Mouse (Mus musculus) kidney, embryonic 15.5 days (tissue): ENCODE data around the gene Ddx10. TPM values are rescaled to one million over a fixed set of nuclear protein-coding genes. Genes with fewer than 3 reads are reported as not detected.

Experiments
- ATAC-seq: fragments of 200-750 bp; cut with Nextera tagmentation; replicated peaks from 2 replicates; pipeline ENCODE4 v1.8.0; 2017; ENCODE audit warnings: moderate TSS enrichment; ENCODE audit not compliant: low FRiP score
- H3K27ac ChIP-seq: fragments of 300-500 bp; sonication (generic); 2 replicates; pipeline ENCODE4 v1.5.1; 2015; ENCODE audit warnings: mild to moderate bottlenecking, inconsistent platforms
- H3K27me3 ChIP-seq: fragments of 300-500 bp; sonication (generic); 2 replicates; pipeline ENCODE4 v1.6.1; 2015; ENCODE audit warnings: inconsistent platforms
- H3K36me3 ChIP-seq: fragments of 300-500 bp; sonication (generic); 2 replicates; pipeline ENCODE4 v1.6.1; 2015; ENCODE audit warnings: inconsistent platforms
- H3K4me1 ChIP-seq: fragments of 300-500 bp; sonication (generic); 2 replicates; pipeline ENCODE4 v1.6.1; 2015; ENCODE audit warnings: inconsistent platforms
- H3K4me2 ChIP-seq: fragments of 300-500 bp; sonication (generic); 2 replicates; pipeline ENCODE4 v1.6.1; 2015; ENCODE audit warnings: moderate library complexity, mild to moderate bottlenecking, inconsistent platforms
- H3K4me3 ChIP-seq: fragments of 300-500 bp; sonication (generic); replicated peaks from 2 replicates; pipeline ENCODE4 v1.5.1; 2015; ENCODE audit warnings: mild to moderate bottlenecking, inconsistent platforms
- H3K9ac ChIP-seq: fragments of 300-500 bp; sonication (generic); 2 replicates; pipeline ENCODE4 v1.6.1; 2015; ENCODE audit warnings: mild to moderate bottlenecking, inconsistent platforms
- H3K9me3 ChIP-seq: fragments of 300-500 bp; sonication (generic); replicated peaks from 2 replicates; pipeline ENCODE4 v1.6.1; 2016; ENCODE audit warnings: inconsistent platforms
- WGBS: fragments of 180-500 bp; shearing (Covaris S2); methylation state at CpG from one replicate; pipeline ENCODE4 v1.1.7; 2015; ENCODE audit warnings: mixed read lengths; 5-methylcytosine and 5-hydroxymethylcytosine counted together
- polyA plus RNA-seq: library from polyadenylated mRNA; unstranded; fragments of >200 nt; fragmentation: Nextera tagmentation; extraction: Ambion mirVana; gene quantifications from 2 replicates; pipeline ENCODE4 v1.2.1, GENCODE M21; 2015

The Ddx10 gene
- polyA plus RNA-seq, 1 experiment from 2014 or later, result 31.4 TPM

GRCm38 (mm10) chr9:53070875-53071524, 176.9 kb downstream of the Ddx10 start:
- WGBS, result 32% methylated on average over 12 of the region's 12 CpGs

DNA sequence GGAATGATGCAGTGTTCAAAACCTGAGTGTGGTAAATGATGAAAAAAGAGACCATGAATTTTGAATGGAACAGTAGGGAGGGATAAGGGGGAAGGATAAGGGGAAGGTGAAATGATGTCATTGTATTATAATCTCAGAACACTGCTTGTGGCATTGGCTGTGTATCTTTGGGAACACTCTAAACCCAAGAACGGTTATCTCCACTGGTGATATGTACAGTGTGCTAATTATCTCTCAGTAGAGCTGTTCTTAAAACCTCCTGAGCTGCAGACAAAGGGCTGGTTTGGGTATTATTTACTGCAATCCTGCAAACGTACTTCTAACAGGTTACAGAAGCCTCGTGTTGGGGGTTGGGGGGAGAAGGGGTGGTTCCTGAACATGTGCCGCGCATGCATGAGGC, 179.7 kb downstream of the Ddx10 start:
- no peak overlapping the region for H3K9ac ChIP-seq
- no peaks in the 10 kb centered on the region for H3K27me3 ChIP-seq
- H3K4me1 ChIP-seq, result peaks cover 20% of the 10 kb centered on the region
- ATAC-seq, result no peak
- no peaks in the 10 kb centered on the region for H3K36me3 ChIP-seq
- H3K9me3 ChIP-seq, result no peaks in the 10 kb centered on the region
- H3K27ac ChIP-seq, result no peak overlapping the region
- WGBS, result 85% methylated on average over 5 of the region's 5 CpGs
- no peak overlapping the region for H3K4me2 ChIP-seq
- H3K4me3 ChIP-seq, result no peak overlapping the region

More at GRCm38 (mm10) chr9:53070875-53071524, 176.9 kb downstream of the Ddx10 start:
- ATAC-seq, result peak; percentile 79
- Histone ChIP-seq H3K4me2 (peak overlapping the region; percentile 45), H3K9me3 (no peaks in the 10 kb centered on the region), H3K36me3 (no peaks in the 10 kb centered on the region), H3K9ac (no peak overlapping the region), H3K27ac (no peak overlapping the region), H3K4me3 (no peak overlapping the region), H3K4me1 (peaks cover 19% of the 10 kb centered on the region), H3K27me3 (no peaks in the 10 kb centered on the region)

DNA sequence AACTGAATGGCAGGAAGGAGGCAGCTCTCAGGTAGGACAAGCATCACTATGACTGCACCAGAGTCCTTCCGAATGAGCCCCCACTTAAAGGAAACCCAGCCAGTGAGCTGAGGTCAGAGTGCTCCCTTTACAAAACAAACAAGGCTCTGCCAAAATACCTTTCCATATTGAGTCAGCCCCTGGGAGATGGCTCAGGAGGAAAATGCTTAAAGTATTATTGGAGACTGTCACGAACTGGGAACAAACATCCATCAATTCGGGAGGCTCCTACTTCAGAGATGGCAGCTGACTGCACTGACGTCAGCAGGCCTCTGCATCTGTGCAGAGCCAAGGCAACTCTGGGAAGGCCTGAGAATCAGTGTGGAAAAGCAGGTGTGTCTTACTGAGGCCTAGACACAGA, 181.4 kb downstream of the Ddx10 start:
- Histone ChIP-seq H3K4me1 (peaks cover 19% of the 10 kb centered on the region), H3K27me3 (no peaks in the 10 kb centered on the region), H3K9ac (no peak overlapping the region), H3K9me3 (no peaks in the 10 kb centered on the region), H3K4me3 (no peak overlapping the region), H3K36me3 (no peaks in the 10 kb centered on the region), H3K4me2 (no peak overlapping the region), H3K27ac (peak overlapping the region; percentile 25; the same call in 1 of the 2 replicates)
- 21% methylated on average over 4 of the region's 4 CpGs for WGBS
- 0 out of 2 replicates have a peak, but pooled peaks have one; percentile 43 for ATAC-seq

DNA sequence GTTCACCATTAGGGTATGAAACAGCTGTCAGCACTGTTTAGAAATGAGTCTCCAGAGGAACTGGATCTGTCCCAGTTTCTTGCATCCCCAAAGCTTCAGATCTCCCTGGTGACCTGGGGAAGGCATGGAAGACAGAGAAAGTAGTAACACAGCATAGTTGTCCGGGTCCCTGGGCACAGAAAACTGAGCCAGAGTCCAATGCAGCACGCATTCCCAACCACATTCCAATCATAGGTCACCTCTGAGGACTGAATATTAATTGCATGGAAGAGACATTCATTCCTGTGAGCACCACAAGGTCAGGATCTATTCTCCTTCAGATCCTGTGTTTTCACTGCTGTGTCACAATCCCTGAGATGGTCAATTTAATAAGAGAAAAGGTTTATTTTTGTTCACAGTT, 182.8 kb downstream of the Ddx10 start:
- ATAC-seq, result no peak
- Histone ChIP-seq H3K27ac (no peak overlapping the region), H3K36me3 (no peaks in the 10 kb centered on the region), H3K4me2 (no peak overlapping the region), H3K4me1 (peaks cover 10% of the 10 kb centered on the region), H3K9me3 (no peaks in the 10 kb centered on the region), H3K9ac (no peak overlapping the region), H3K4me3 (no peak overlapping the region), H3K27me3 (no peaks in the 10 kb centered on the region)
- WGBS, result 67% methylated on average over 2 of the region's 2 CpGs

- H3K9me3 ChIP-seq, result no peaks in the 10 kb centered on the region
- no peak overlapping the region for H3K4me2 ChIP-seq
- peaks cover 10% of the 10 kb centered on the region for H3K4me1 ChIP-seq
- no peak overlapping the region for H3K4me3 ChIP-seq
- no peaks in the 10 kb centered on the region for H3K36me3 ChIP-seq
- ATAC-seq, result no peak
- no peaks in the 10 kb centered on the region for H3K27me3 ChIP-seq
- 84% methylated on average over 6 of the region's 6 CpGs for WGBS
- no peak overlapping the region for H3K27ac ChIP-seq
- H3K9ac ChIP-seq, result no peak overlapping the region
Measured at GRCm38 (mm10) chr9:53064531-53064930, 183.3 kb downstream of the Ddx10 start.

DNA sequence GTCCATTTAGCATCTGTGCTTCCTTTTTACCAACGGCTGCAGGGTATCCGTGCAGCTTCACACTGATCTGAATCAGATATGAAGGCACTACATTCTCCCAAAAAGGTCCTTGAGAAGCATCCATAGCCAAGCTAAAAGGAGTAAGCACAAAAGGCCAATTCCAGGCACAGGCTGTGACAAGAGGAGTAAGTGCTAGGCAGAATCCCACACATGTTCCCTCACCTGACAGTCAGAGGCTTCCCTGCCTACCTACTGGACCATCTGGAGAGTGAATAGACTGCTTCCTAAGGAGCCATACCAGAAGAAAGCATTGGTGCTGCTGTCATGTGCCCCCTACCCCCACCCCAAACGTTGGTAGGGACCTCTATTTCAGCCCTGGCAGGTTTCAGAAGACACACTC, 192.5 kb downstream of the Ddx10 start:
- 57% methylated on average over 3 of the region's 3 CpGs for WGBS
- no peak overlapping the region for H3K4me3 ChIP-seq
- no peaks in the 10 kb centered on the region for H3K36me3 ChIP-seq
- no peak overlapping the region for H3K9ac ChIP-seq
- ATAC-seq, result no peak
- no peak overlapping the region for H3K27ac ChIP-seq
- no peak overlapping the region for H3K4me2 ChIP-seq
- no peaks in the 10 kb centered on the region for H3K9me3 ChIP-seq
- H3K27me3 ChIP-seq, result no peaks in the 10 kb centered on the region
- no peaks in the 10 kb centered on the region for H3K4me1 ChIP-seq

Other genes with a start within 250 kb of the Ddx10 start
- gene Exph5, start 53.6 kb upstream of the Ddx10 start, polyA plus RNA-seq, result 1.9 and 2.2 TPM in 2 replicates
- 32.7 and 33.5 TPM in 2 replicates for gene Kdelc2, start 136.0 kb upstream of the Ddx10 start, polyA plus RNA-seq
- 1.6 and 1.9 TPM in 2 replicates for gene 4930550C14Rik, start 154.3 kb upstream of the Ddx10 start, polyA plus RNA-seq